Mouse (Mus musculus) B cell, adult (primary cell): ENCODE results near the gene Vmn1r54. TPM values are rescaled to one million over a fixed set of nuclear protein-coding genes. Genes with fewer than 3 reads are reported as not detected.

Experiments
- total RNA-seq: library from RNA; stranded (reverse); gene quantifications from 4 replicates; pipeline ENCODE4 v1.2.4, GENCODE M21; 2023; ENCODE audit not compliant: inconsistent age

Gene Vmn1r54
- total RNA-seq: not detected in 4 replicates

GRCm38 (mm10) chr6:90246000-90246399, at the start of gene Vmn1r54:
Gene Vmn1r54 (plus strand): TSS chr6:90246300.

DNA sequence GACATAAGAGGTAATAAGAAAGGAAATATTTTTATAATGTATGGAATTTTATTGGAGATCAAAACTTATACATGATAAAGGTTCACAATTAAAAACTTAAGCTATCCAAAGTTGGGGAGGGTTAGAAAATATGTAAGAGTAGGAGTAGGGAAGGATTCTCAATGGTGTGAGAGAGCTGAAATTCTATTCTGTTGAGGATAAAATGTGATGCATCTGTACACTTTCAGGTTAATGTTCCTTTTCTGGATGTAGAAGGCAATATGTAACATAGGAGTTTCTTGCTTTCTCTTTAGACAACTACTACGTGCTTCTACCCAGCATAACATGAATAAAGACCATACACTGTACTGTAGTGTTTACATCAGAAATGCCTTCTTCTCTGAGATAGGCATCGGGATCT, 43.6 kb upstream of the Vmn1r54 start, which contains the start of gene V1ra8:
Gene V1ra8 (plus strand): TSS at position 301 of the 400 bp plus-strand sequence.

DNA sequence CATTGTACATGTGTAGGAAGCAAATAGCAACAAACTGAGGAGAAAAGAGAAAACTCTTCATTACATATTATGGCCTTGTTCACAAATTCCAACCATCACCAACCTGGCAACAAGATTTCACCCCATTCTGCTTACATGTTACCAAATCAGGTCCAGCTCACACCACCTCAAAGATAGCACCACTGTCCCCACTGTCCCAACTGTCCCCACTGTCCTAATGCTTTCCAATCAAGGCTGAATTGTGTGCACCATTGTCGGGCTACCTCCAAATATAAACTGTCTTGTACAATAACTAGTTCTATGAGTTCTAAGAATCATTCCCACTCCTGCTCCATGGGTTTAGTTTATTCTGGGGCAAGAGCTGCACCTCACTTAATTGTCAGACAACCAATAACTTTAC, 21.8 kb upstream of the Vmn1r54 start, which contains the start of gene Vmn1r53:
Gene Vmn1r53 (minus strand): TSS at position 101 of the 400 bp plus-strand sequence.

GRCm38 (mm10) chr6:90300919-90301318, 54.8 kb downstream of the Vmn1r54 start, which contains the start of gene BC048671:
Gene BC048671 (plus strand): TSS chr6:90301219.

Other genes with a start within 250 kb of the Vmn1r54 start
- not detected in 4 replicates for gene Vmn1r47, start 230.2 kb upstream of the Vmn1r54 start, total RNA-seq
- not detected in 4 replicates for gene Vmn1r48, start 209.5 kb upstream of the Vmn1r54 start, total RNA-seq
- not detected in 4 replicates for gene Vmn1r49, start 167.8 kb upstream of the Vmn1r54 start, total RNA-seq
- gene Vmn1r50, start 144.9 kb upstream of the Vmn1r54 start, total RNA-seq: not detected in 4 replicates
- not detected in 4 replicates for gene Vmn1r51, start 123.7 kb upstream of the Vmn1r54 start, total RNA-seq
- gene Vmn1r52, start 71.5 kb upstream of the Vmn1r54 start, total RNA-seq: not detected in 4 replicates
- not detected in 4 replicates for gene V1ra8, start 43.5 kb upstream of the Vmn1r54 start, total RNA-seq
- not detected in 4 replicates for gene Vmn1r53, start 21.9 kb upstream of the Vmn1r54 start, total RNA-seq
- not detected in 4 replicates for gene BC048671, start 54.9 kb downstream of the Vmn1r54 start, total RNA-seq
- not detected in 4 replicates for gene Chst13, start 78.9 kb downstream of the Vmn1r54 start, total RNA-seq
- not detected in 4 replicates for gene Uroc1, start 87.0 kb downstream of the Vmn1r54 start, total RNA-seq
- 26.4 to 31.6 TPM (median 29.4 TPM) in 4 replicates for gene Zxdc, start 123.2 kb downstream of the Vmn1r54 start, total RNA-seq
- not detected in 4 replicates for gene Cfap100, start 182.5 kb downstream of the Vmn1r54 start, total RNA-seq
- gene Klf15, start 216.3 kb downstream of the Vmn1r54 start, total RNA-seq: not detected in 4 replicates
- gene Aldh1l1, start 240.1 kb downstream of the Vmn1r54 start, total RNA-seq: 0.35 to 1.3 TPM in 2 of 4 replicates, not detected in the others